Mouse (Mus musculus) MEL (cell line): Measurements from ENCODE around the gene Resp18. TPM values are rescaled to one million over a fixed set of nuclear protein-coding genes. Genes with fewer than 3 reads are reported as not detected.

Experiments
- DNase-seq: peaks from one replicate; pipeline ENCODE4 v3.0.0; 2011; ENCODE audit warnings: low read depth, low spot score
- H3K27ac ChIP-seq: 2 replicates; pipeline ENCODE4 v1.5.1; 2012; ENCODE audit warnings: low read depth, mild to moderate bottlenecking, control low read depth, low read length, moderate library complexity; ENCODE audit not compliant: control insufficient read depth
- H3K27me3 ChIP-seq, 2 experiments: fragments of 150-350 bp in 1 of 2; sonication (generic) in 1 of 2; 2 replicates each; pipeline ENCODE4 v1.6.1; 2012; ENCODE audit warnings: low read length in 2 of 2, mild to moderate bottlenecking in 2 of 2, improper control_type of control experiment in 1 of 2, moderate library complexity in 1 of 2; ENCODE audit not compliant: insufficient read depth in 2 of 2, control insufficient read depth in 1 of 2
- H3K36me3 ChIP-seq, 2 experiments: 2 replicates each; pipeline ENCODE4 v1.6.1; 2012 to 2014; ENCODE audit warnings: low read length in 2 of 2, improper control_type of control experiment in 1 of 2, inconsistent platforms in 1 of 2, mild to moderate bottlenecking in 1 of 2; ENCODE audit not compliant: insufficient read depth in 2 of 2, control insufficient read depth in 1 of 2
- H3K4me1 ChIP-seq, 2 experiments: fragments of 150-350 bp in 1 of 2; sonication (generic) in 1 of 2; 2 replicates each; pipeline ENCODE4 v1.6.1; 2012; ENCODE audit warnings: low read length in 2 of 2, improper control_type of control experiment in 1 of 2, mild to moderate bottlenecking in 1 of 2; ENCODE audit not compliant: insufficient read depth in 2 of 2, control insufficient read depth in 1 of 2
- H3K4me3 ChIP-seq, 2 experiments: fragments of 150-350 bp in 1 of 2; sonication (generic) in 1 of 2; 2 replicates each; pipeline ENCODE4 v1.5.1; 2012; ENCODE audit warnings: low read depth in 2 of 2, low read length in 2 of 2, mild to moderate bottlenecking in 2 of 2, moderate library complexity in 2 of 2, control low read depth in 1 of 2, improper control_type of control experiment in 1 of 2; ENCODE audit not compliant: control insufficient read depth in 1 of 2, insufficient read depth in 1 of 2
- H3K79me2 ChIP-seq: 2 replicates; pipeline ENCODE4 v1.6.1; 2012; ENCODE audit warnings: mild to moderate bottlenecking, low read length, moderate library complexity; ENCODE audit not compliant: control insufficient read depth, poor library complexity, insufficient read depth
- H3K9ac ChIP-seq: 2 replicates; pipeline ENCODE4 v1.6.1; 2012; ENCODE audit warnings: low read depth, mild to moderate bottlenecking, control low read depth, low read length, moderate library complexity; ENCODE audit not compliant: control insufficient read depth, poor library complexity, severe bottlenecking
- H3K9me3 ChIP-seq: fragments of 150-350 bp; sonication (generic); replicated peaks from 2 replicates; pipeline ENCODE4 v1.6.1; 2012; ENCODE audit warnings: mild to moderate bottlenecking, low read length, improper control_type of control experiment, moderate library complexity; ENCODE audit not compliant: insufficient read depth
- CHD1 ChIP-seq: IDR thresholded peaks from 2 replicates; pipeline ENCODE4 v1.6.1; 2012; ENCODE audit warnings: low read depth, mild to moderate bottlenecking, inconsistent platforms, low read length, improper control_type of control experiment
- CHD2 ChIP-seq: IDR thresholded peaks from 2 replicates; pipeline ENCODE4 v1.6.1; 2011; ENCODE audit warnings: low read length, improper control_type of control experiment
- CTCF ChIP-seq, 3 experiments: IDR thresholded peaks in 2 of 3; conservative IDR thresholded peaks in 1 of 3; 2 replicates each; pipeline ENCODE4 v1.5.1; 2011 to 2012; ENCODE audit warnings: low read length in 3 of 3, low read depth in 2 of 3, mild to moderate bottlenecking in 2 of 3, improper control_type of control experiment in 1 of 3, inconsistent platforms in 1 of 3, mixed read lengths in 1 of 3, moderate library complexity in 1 of 3; ENCODE audit not compliant: control insufficient read depth in 1 of 3, insufficient read depth in 1 of 3, poor library complexity in 1 of 3, severe bottlenecking in 1 of 3
- E2F4 ChIP-seq: IDR thresholded peaks from 2 replicates; pipeline ENCODE4 v1.6.1; 2011; ENCODE audit warnings: low read depth, low read length, improper control_type of control experiment, borderline replicate concordance
- ELF1 ChIP-seq: IDR thresholded peaks from 2 replicates; pipeline ENCODE4 v1.6.1; 2014; ENCODE audit warnings: low read depth, mild to moderate bottlenecking, inconsistent platforms, low read length, improper control_type of control experiment, moderate library complexity
- EP300 ChIP-seq, 2 experiments: IDR thresholded peaks; 2 replicates each; pipeline ENCODE4 v1.6.1; 2011; ENCODE audit warnings: improper control_type of control experiment in 2 of 2, low read length in 2 of 2, low read depth in 1 of 2, mild to moderate bottlenecking in 1 of 2
- ETS1 ChIP-seq: IDR thresholded peaks from 2 replicates; pipeline ENCODE4 v1.6.1; 2012; ENCODE audit warnings: low read depth, mild to moderate bottlenecking, inconsistent platforms, low read length, improper control_type of control experiment, moderate library complexity
- GABPA ChIP-seq: IDR thresholded peaks from 2 replicates; pipeline ENCODE4 v1.6.1; 2012; ENCODE audit warnings: low read depth, mild to moderate bottlenecking, inconsistent platforms, low read length, improper control_type of control experiment, moderate library complexity
- GATA1 ChIP-seq: IDR thresholded peaks from 2 replicates; pipeline ENCODE4 v1.6.1; 2011; ENCODE audit warnings: low read depth, low read length, improper control_type of control experiment
- HCFC1 ChIP-seq: IDR thresholded peaks from 2 replicates; pipeline ENCODE4 v1.6.1; 2012; ENCODE audit warnings: low read depth, mild to moderate bottlenecking, inconsistent platforms, low read length, improper control_type of control experiment, moderate library complexity
- MAFK ChIP-seq: IDR thresholded peaks from 2 replicates; pipeline ENCODE4 v1.6.1; 2011; ENCODE audit warnings: low read depth, mild to moderate bottlenecking, low read length, improper control_type of control experiment, borderline replicate concordance
- MAZ ChIP-seq: IDR thresholded peaks from 2 replicates; pipeline ENCODE4 v1.6.1; 2012; ENCODE audit warnings: low read depth, mild to moderate bottlenecking, inconsistent platforms, low read length, improper control_type of control experiment
- MXI1 ChIP-seq: IDR thresholded peaks from 2 replicates; pipeline ENCODE4 v1.6.1; 2011; ENCODE audit warnings: mild to moderate bottlenecking, low read depth, low read length, improper control_type of control experiment
- MYB ChIP-seq: IDR thresholded peaks from 2 replicates; pipeline ENCODE4 v1.6.1; 2011; ENCODE audit warnings: mild to moderate bottlenecking, low read depth, low read length, improper control_type of control experiment
- MYC ChIP-seq: IDR thresholded peaks from 2 replicates; pipeline ENCODE4 v1.6.1; 2011; ENCODE audit warnings: low read depth, mild to moderate bottlenecking, low read length, improper control_type of control experiment, moderate library complexity
- NELFE ChIP-seq: IDR thresholded peaks from 2 replicates; pipeline ENCODE4 v1.6.1; 2011; ENCODE audit warnings: low read depth, low read length, improper control_type of control experiment
- NRF1 ChIP-seq: IDR thresholded peaks from 2 replicates; pipeline ENCODE4 v1.6.1; 2014; ENCODE audit warnings: low read depth, mild to moderate bottlenecking, inconsistent platforms, low read length, improper control_type of control experiment, moderate library complexity; ENCODE audit not compliant: poor library complexity, insufficient read depth, severe bottlenecking
- POLR2AphosphoS5 ChIP-seq: IDR thresholded peaks from 2 replicates; pipeline ENCODE4 v1.6.1; 2012; ENCODE audit warnings: low read depth, borderline replicate concordance, mild to moderate bottlenecking, inconsistent platforms, low read length, moderate library complexity, mixed read lengths
- TBP ChIP-seq: IDR thresholded peaks from 2 replicates; pipeline ENCODE4 v1.8.0; 2011; ENCODE audit warnings: low read depth, low read length, improper control_type of control experiment
- USF1 ChIP-seq: IDR thresholded peaks from 2 replicates; pipeline ENCODE4 v1.6.1; 2014; ENCODE audit warnings: low read depth, mild to moderate bottlenecking, inconsistent platforms, low read length, improper control_type of control experiment, moderate library complexity
- USF2 ChIP-seq, 2 experiments: IDR thresholded peaks; 2 replicates each; pipeline ENCODE4 v1.6.1; 2011 to 2012; ENCODE audit warnings: improper control_type of control experiment in 2 of 2, low read length in 2 of 2, borderline replicate concordance in 1 of 2, inconsistent platforms in 1 of 2, low read depth in 1 of 2, mild to moderate bottlenecking in 1 of 2; ENCODE audit not compliant: insufficient read depth in 1 of 2
- ZC3H11A ChIP-seq: IDR thresholded peaks from 2 replicates; pipeline ENCODE4 v1.6.1; 2012; ENCODE audit warnings: low read depth, mild to moderate bottlenecking, inconsistent platforms, low read length, improper control_type of control experiment
- ZKSCAN1 ChIP-seq: IDR thresholded peaks from 2 replicates; pipeline ENCODE4 v1.6.1; 2012; ENCODE audit warnings: low read depth, mild to moderate bottlenecking, inconsistent platforms, low read length, improper control_type of control experiment, moderate library complexity
- polyA plus RNA-seq, 2 experiments: library from polyadenylated mRNA; stranded (reverse) in 1 of 2; unstranded in 1 of 2; fragments of >175 nt in 1 of 2; fragments of >200 nt in 1 of 2; gene quantifications; 2 replicates each; pipeline versions ENCODE4 v1.2.1 to v1.2.4; 2012; ENCODE audit warnings: low replicate concordance in 2 of 2, low read depth in 1 of 2; ENCODE audit not compliant: insufficient read length in 2 of 2, insufficient read depth in 1 of 2, missing spikeins in 1 of 2
- total RNA-seq: library from RNA; depleted of rRNA; stranded (reverse); fragments of 300-350 nt; gene quantifications from 2 replicates; pipeline ENCODE4 v1.2.3, GENCODE M21; 2012

The Resp18 gene
- total and polyA plus RNA-seq, 3 experiments: not detected

GRCm38 (mm10) chr1:75315011-75315410 lies 36.8 kb upstream of the Resp18 start:
- Histone ChIP-seq H3K27me3 (no peaks in the 10 kb centered on the region), H3K9me3 (no peaks in the 10 kb centered on the region), H3K36me3 (no peaks in the 10 kb centered on the region; a peak in 2 of 4 replicates), H3K27ac (no peak overlapping the region), H3K79me2 (no peaks in the 10 kb centered on the region), H3K9ac (no peak overlapping the region), H3K4me3 (no peak overlapping the region), H3K4me1 (peaks cover 3 to 4% of the 10 kb centered on the region in 2 experiments; a peak in 2 of 4 replicates)
- DNase-seq: no peak
- TF ChIP-seq MYC: no peak
- TF ChIP-seq CTCF (IDR thresholded peaks at IDR 0.05 in 2 of 3, conservative IDR thresholded peaks at IDR 0.05 in 1 of 3; ENCODE audit: control insufficient read depth in 1 of 3, insufficient read depth in 1 of 3, low read depth in 2 of 3, low read length in 3 of 3, poor library complexity in 1 of 3, severe bottlenecking in 1 of 3): no peak
- TF ChIP-seq MXI1: no peak
- no peak for TF ChIP-seq ZC3H11A
- TF ChIP-seq CHD2: no peak
- TF ChIP-seq GABPA: no peak
- no peak for TF ChIP-seq MAZ
- no peak for TF ChIP-seq TBP
- no peak for TF ChIP-seq CHD1
- no peak for TF ChIP-seq ELF1
- no peak for TF ChIP-seq GATA1
- TF ChIP-seq HCFC1: no peak

- Histone ChIP-seq H3K27me3 (no peaks in the 10 kb centered on the region), H3K4me1 (no peaks in the 10 kb centered on the region), H3K27ac (no peak overlapping the region), H3K79me2 (no peaks in the 10 kb centered on the region), H3K9ac (no peak overlapping the region), H3K4me3 (no peak overlapping the region), H3K9me3 (no peaks in the 10 kb centered on the region), H3K36me3 (peaks cover 0 to 2% of the 10 kb centered on the region in 2 experiments; a peak in 1 of 4 replicates)
- TF ChIP-seq MAFK (no peak), NRF1 (no peak), USF1 (no peak)
- no peak for DNase-seq
These were observed 33.5 kb upstream of the Resp18 start for GRCm38 (mm10) chr1:75311694-75312093.

DNA sequence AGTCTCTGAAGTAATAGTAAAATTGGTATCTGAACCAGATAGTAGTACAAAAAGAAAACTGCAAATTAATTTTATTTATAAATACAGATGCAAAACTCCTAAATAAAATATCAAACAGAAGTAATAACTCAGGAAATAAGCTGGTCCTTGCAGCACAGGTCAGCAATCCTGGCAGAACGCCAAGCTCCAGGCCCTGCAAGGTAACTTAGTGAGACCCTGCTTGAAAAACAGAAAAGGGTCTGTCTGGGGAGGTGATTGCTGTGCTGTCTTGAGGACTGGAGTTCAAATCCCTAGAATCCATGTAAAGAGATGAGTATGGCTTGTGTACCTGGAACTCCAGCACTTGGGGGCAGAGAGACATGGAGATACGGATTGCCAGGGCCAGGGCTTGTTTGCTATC lies 26.4 kb upstream of the Resp18 start:
- TF ChIP-seq NELFE (no peak), E2F4 (no peak), USF2 (IDR thresholded peaks at IDR 0.05; ENCODE audit: borderline replicate concordance in 1 of 2, insufficient read depth in 1 of 2, low read depth in 1 of 2, low read length in 2 of 2) (no peak), MAFK (no peak), CTCF (IDR thresholded peaks at IDR 0.05 in 2 of 3, conservative IDR thresholded peaks at IDR 0.05 in 1 of 3; ENCODE audit: control insufficient read depth in 1 of 3, insufficient read depth in 1 of 3, low read depth in 2 of 3, low read length in 3 of 3, poor library complexity in 1 of 3, severe bottlenecking in 1 of 3) (no peak), POLR2AphosphoS5 (no peak), ZKSCAN1 (no peak), GATA1 (no peak), MXI1 (no peak), MYB (no peak), ETS1 (no peak), EP300 (IDR thresholded peaks at IDR 0.05; ENCODE audit: low read depth in 1 of 2, low read length in 2 of 2) (no peak)

More for the DNA sequence above, 26.4 kb upstream of the Resp18 start:
- no peaks in the 10 kb centered on the region for H3K9me3 ChIP-seq
- H3K9ac ChIP-seq: no peak overlapping the region
- DNase-seq: no peak
- peaks cover 0 to 2% of the 10 kb centered on the region in 2 experiments; a peak in 1 of 4 replicates for H3K36me3 ChIP-seq
- H3K27me3 ChIP-seq: no peaks in the 10 kb centered on the region
- H3K79me2 ChIP-seq: no peaks in the 10 kb centered on the region
- no peak overlapping the region for H3K4me3 ChIP-seq
- no peaks in the 10 kb centered on the region for H3K4me1 ChIP-seq
- no peak overlapping the region for H3K27ac ChIP-seq
